Mouse (Mus musculus): ENCODE results near the gene Tmem269.

Tmem269 gene

GRCm38 (mm10) chr4:119238661-119239060 is 20.6 kb upstream of the Tmem269 start:
- DNase-seq (ENCODE audit: low spot score in 2 of 2), result no peak

GRCm38 (mm10) chr4:119234348-119234747 is 16.3 kb upstream of the Tmem269 start:
- no peak for DNase-seq (ENCODE audit: low spot score in 2 of 2)

DNA sequence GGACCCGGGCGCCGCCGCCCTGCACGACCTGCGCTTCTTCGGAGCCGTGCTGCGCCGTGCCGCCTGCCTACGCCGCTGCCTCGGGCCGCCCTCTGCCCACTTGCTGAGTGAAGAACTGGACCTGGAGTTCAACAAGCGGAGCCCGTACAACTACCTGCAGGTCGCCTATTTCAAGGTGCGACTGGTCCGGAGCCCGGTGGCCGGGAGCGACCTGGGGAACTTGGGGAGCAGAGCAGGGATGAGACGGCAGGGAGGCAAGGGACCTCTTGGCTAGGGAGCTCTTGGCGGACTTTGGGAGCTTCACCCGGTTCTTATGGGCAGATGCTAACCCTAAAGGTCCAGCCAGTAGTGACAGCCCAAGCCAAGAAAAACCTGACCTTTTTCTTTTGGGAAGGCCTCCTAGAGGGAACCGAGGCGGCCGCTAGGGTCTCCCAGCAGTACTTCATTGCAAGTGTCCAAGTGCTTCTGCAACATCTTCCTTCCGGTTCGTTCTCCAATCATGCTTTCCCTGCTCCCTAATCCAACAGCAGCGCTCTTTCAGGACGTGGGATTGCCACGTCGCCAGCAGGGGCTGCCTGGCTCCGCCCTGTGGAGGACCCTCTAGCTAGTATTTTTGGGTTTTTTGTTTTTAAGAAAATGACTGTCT is 15.4 kb upstream of the Tmem269 start:
- peak; percentile 77 to 84 for DNase-seq (ENCODE audit: low spot score in 2 of 2)

GRCm38 (mm10) chr4:119232410-119233255 is 14.6 kb upstream of the Tmem269 start, which contains the start of the genes AU022252 and P3h1:
Gene AU022252, minus strand, starts transcription at chr4:119232712.
Gene P3h1, plus strand, starts transcription at chr4:119232915.
- DNase-seq (ENCODE audit: low spot score in 2 of 2), result peak; percentile 99

GRCm38 (mm10) chr4:119226751-119227150 is 8.7 kb upstream of the Tmem269 start:
- DNase-seq (ENCODE audit: low spot score in 2 of 2), result no peak

DNA sequence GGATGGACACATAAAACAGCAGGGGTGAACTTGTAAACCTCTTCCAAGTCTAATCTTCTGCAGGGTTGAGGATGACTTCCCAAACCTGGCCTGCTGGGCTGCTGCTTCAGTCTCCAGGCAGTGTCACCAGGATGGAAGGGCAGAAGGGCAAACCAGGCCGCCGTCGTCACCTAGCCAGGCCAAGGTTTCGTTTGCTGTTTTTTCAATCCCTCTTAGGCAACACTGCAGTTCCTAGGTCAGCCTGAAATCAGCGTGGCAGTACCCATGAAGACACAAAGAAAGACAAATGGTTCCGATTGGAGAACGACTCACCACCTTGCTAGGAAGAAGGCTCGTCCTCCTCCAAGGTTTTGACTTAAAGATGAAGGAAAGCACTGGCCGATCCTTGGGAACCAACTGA is 7.7 kb upstream of the Tmem269 start:
- DNase-seq (ENCODE audit: low spot score in 2 of 2), result no peak

DNA sequence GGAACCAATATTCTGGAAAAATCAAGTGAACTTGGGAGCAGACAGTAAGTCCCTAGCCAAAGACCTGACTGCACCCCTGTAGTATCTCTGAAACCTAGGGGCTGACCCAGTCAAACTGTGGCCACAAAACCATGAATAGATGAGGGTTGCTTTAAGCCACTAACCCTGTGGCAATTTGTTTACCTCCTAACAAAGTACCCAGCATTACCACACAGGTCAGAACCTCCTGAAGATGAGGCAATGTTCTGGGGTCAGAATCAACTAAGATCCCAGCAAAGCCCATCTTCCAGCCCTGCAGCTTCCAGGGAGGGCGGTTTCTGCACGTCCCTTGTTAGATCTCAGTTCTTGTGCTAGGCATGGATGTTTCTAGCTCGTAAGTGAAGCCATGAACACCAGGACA is 6.5 kb upstream of the Tmem269 start:
- no peak for DNase-seq (ENCODE audit: low spot score in 2 of 2)

GRCm38 (mm10) chr4:119223696-119224095 is 5.7 kb upstream of the Tmem269 start:
- no peak for DNase-seq (ENCODE audit: low spot score in 2 of 2)

GRCm38 (mm10) chr4:119216667-119217066 is 1.4 kb downstream of the Tmem269 start:
- no peak for DNase-seq (ENCODE audit: low spot score in 2 of 2)

DNA sequence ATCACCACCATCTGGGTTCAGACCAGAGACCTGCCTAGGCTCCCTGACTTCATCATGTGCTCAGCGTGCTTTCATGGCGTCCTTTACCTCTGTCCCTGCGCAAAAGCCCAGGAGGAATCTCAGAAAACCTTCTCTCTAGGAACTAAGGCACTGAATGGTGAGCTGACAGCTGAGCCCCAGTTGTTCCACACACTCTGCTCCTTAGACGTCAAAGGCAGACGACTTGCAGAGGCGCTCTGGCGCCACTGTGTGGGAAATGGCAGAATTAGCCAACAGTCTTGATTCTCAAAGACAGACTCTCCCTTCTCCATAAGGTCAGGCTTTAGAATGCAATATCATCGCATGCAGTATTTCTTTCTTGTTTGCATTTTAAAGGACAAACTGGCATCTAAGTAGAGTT is 13.3 kb downstream of the Tmem269 start:
- DNase-seq (ENCODE audit: low spot score in 2 of 2), result peak; percentile 57 to 75

- DNase-seq (ENCODE audit: low spot score in 2 of 2), result no peak
Observed at GRCm38 (mm10) chr4:119198105-119198504, 19.9 kb downstream of the Tmem269 start.

GRCm38 (mm10) chr4:119195582-119196320 is 22.3 kb downstream of the Tmem269 start:
- peak in 1 of 2 experiments; percentile 43 for DNase-seq (ENCODE audit: low spot score in 2 of 2)

GRCm38 (mm10) chr4:119194909-119195581 is 23.0 kb downstream of the Tmem269 start, which contains the start of gene Svbp:
Gene Svbp, plus strand, starts transcription at chr4:119195306.
- peak; percentile 91 to 93 for DNase-seq (ENCODE audit: low spot score in 2 of 2)

DNA sequence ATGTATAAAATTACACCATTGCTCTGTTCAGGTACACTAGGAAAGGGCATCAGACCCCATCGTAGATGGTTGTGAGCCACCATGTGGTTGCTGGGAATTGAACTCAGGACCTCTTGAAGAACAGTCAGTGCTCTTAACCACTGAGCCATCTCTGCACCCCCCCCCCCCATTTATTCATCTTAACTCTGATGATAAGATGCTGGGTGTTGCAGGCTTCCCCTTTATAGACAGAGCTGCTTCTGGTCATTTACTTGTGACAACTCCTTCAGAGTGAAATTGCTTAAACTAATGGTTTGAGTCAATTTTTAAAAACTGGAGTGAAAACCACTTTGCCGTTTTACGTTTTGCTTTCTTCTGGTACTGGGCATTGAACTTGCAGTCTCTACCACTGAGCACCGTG is 25.3 kb downstream of the Tmem269 start:
- no peak for DNase-seq (ENCODE audit: low spot score in 2 of 2)

- DNase-seq (ENCODE audit: low spot score in 2 of 2), result no peak
Observed at GRCm38 (mm10) chr4:119191273-119191672, 26.7 kb downstream of the Tmem269 start.

GRCm38 (mm10) chr4:119190618-119191017 is 27.4 kb downstream of the Tmem269 start:
- DNase-seq (ENCODE audit: low spot score in 2 of 2), result no peak

DNA sequence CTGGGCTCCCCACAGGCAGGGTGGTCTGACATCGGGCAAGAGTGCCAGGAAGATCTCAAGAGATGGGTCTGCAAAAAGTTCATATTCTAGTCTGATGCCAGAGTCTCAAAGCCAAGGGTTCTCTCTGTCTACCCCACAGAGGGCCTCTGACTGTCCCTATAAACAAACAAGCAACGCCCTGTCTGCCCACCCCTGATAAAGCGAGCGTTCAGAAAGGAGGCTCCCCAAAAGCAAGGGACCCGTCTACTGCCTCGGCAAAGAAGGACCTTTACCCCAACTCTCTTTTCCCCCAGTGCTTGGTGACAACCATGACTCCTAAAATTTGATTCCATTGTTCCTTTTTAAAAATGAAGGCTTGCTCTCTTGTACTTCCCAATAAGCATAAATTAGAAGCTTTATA is 28.2 kb downstream of the Tmem269 start, which contains the start of gene Ermap:
TSS of gene Ermap (minus strand) at position 148 of the 400 bp plus-strand sequence.
- no peak for DNase-seq (ENCODE audit: low spot score in 2 of 2)

DNA sequence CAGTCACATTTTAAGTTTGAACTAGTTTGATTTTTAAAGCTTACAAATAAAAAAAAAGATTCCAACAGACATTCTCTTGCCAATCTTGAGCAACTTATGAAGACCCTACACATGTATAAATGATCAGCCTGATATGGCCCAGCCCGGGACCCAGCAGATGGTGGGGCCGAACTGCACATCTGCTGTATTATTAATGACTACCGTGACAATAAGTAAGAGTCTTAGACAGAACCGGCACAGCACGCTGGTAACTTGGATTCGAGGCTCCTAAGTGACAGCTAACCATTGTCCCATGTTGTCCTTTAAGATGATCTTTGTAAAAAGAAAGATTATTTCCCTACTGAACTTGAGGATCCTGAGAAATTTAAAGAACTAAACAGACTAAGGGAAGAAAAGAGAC is 28.6 kb downstream of the Tmem269 start:
- no peak for DNase-seq (ENCODE audit: low spot score in 2 of 2)

- peak in 1 of 2 experiments; percentile 40 for DNase-seq (ENCODE audit: low spot score in 2 of 2)
Observed at GRCm38 (mm10) chr4:119188060-119188785, 29.8 kb downstream of the Tmem269 start.

DNA sequence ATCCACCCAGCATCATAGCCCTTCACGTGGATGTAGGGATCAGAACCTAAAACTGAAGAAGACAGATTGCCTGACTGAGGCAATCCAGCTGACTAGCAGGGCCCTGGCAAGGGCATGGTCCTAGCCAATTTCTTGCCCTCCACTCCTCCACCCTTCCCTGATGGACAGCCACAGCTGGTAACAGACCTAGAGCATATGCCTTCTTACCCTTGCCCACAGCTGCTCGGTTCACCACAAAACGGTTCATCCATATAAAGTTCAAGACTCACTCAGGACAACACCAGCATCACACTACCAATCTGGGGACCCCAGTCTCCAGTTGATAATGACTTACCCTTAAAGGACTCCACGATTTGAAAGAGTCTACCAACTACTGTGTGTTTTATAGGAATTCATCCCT is 32.2 kb downstream of the Tmem269 start:
- DNase-seq (ENCODE audit: low spot score in 2 of 2), result no peak

GRCm38 (mm10) chr4:119183525-119183924 is 34.5 kb downstream of the Tmem269 start:
- DNase-seq (ENCODE audit: low spot score in 2 of 2), result no peak
